ENCODE assay signal across 13 mouse cellular contexts in the genomic region with DNA sequence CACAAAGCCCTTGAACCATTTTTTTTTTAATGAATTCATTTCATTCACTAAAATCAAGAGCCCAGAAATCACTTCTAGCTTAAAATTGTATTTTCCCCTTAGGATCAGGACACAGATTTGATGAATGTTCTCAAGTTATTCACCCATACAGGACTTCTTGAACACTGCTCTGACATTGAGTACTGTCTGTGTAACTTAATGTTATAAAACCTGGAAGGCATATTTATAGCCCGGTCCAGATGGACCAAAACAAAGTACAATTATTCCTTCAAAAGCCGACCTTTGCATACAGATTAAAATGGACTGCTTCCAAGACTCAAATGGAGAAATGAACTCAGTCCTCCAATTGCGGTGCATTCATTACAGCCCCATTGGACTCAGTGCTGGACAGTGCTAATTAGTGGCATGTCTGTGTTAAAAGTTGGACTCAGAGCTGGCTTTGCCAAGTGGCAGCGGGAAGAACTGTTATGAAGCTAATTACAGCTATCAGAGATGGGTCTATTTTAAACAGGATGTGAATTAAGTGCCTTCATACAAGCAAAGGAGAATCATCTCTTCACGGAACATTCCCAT.
DNase-seq lines count a peak whose midpoint lies in the region; ATAC-seq and TF ChIP-seq lines count a peak whose summit lies in the region.
"Had no signal": no experiment of that assay in that cellular context is flagged by ENCODE, and none has a peak within 500 bp of the region (broad histone marks: within the 10 kb centered on the region; RNA-seq: fewer than 3 reads in every experiment).

No protein-coding gene starts in this region.

- H3K4me3 ChIP-seq in kidney, embryonic 15.5 days (replicated peaks), result no peak overlapping the region
- no peak overlapping the region for H3K4me3 ChIP-seq in forebrain, embryonic 13.5 days
- H3K4me3 ChIP-seq in layer of hippocampus, adult 2 months, result no peak overlapping the region
- H3K4me3 ChIP-seq in midbrain, postnatal 0 days (ENCODE audit: low read depth, low read length), result no peak overlapping the region
- H3K4me3 ChIP-seq: erythroblast, embryonic 14.5 days; heart, embryonic 12.5 days; limb, embryonic 15.5 days had no signal

- H3K27me3 ChIP-seq in kidney, embryonic 15.5 days, result no peaks in the 10 kb centered on the region
- no peaks in the 10 kb centered on the region for H3K27me3 ChIP-seq in forebrain, embryonic 13.5 days
- no peaks in the 10 kb centered on the region for H3K27me3 ChIP-seq in midbrain, postnatal 0 days (ENCODE audit: insufficient read depth, low read length)
- H3K27me3 ChIP-seq: heart, embryonic 12.5 days; limb, embryonic 15.5 days had no signal

- ATAC-seq in kidney, embryonic 15.5 days (replicated peaks; ENCODE audit: low FRiP score), result no peak
- ATAC-seq in forebrain, embryonic 13.5 days, result peak; percentile 74
- ATAC-seq in midbrain, postnatal 0 days (ENCODE audit: low FRiP score), result peak; percentile 38; the same call in 1 of the 2 replicates
- ATAC-seq in monocyte, adult 5-6 weeks (replicated peaks; ENCODE audit: insufficient number of reproducible peaks, low FRiP score, low TSS enrichment, poor library complexity, severe bottlenecking), result no peak
- ATAC-seq: intestine, postnatal 0 days had no signal

- no peak overlapping the region for H3K27ac ChIP-seq in kidney, embryonic 15.5 days
- peak overlapping the region; percentile 8 for H3K27ac ChIP-seq in forebrain, embryonic 13.5 days
- peak overlapping the region; percentile 37; the same call in 1 of the 2 replicates for H3K27ac ChIP-seq in layer of hippocampus, adult 2 months
- H3K27ac ChIP-seq in midbrain, postnatal 0 days (ENCODE audit: low read depth, low read length), result no peak overlapping the region
- H3K27ac ChIP-seq: limb, embryonic 15.5 days had no signal

- no peak overlapping the region for H3K4me2 ChIP-seq in kidney, embryonic 15.5 days
- H3K4me2 ChIP-seq in forebrain, embryonic 13.5 days, result no peak overlapping the region
- H3K4me2 ChIP-seq in midbrain, postnatal 0 days (ENCODE audit: low read depth, low read length, poor library complexity, severe bottlenecking), result no peak overlapping the region
- H3K4me2 ChIP-seq: heart, embryonic 12.5 days; limb, embryonic 15.5 days had no signal

- no peaks in the 10 kb centered on the region for H3K9me3 ChIP-seq in kidney, embryonic 15.5 days (replicated peaks)
- no peaks in the 10 kb centered on the region for H3K9me3 ChIP-seq in forebrain, embryonic 13.5 days (replicated peaks)
- H3K9me3 ChIP-seq in midbrain, postnatal 0 days (ENCODE audit: low read length), result no peaks in the 10 kb centered on the region
- H3K9me3 ChIP-seq: heart, embryonic 12.5 days; limb, embryonic 15.5 days had no signal

- H3K36me3 ChIP-seq in kidney, embryonic 15.5 days, result no peaks in the 10 kb centered on the region
- H3K36me3 ChIP-seq in forebrain, embryonic 13.5 days (ENCODE audit: poor library complexity, severe bottlenecking), result no peaks in the 10 kb centered on the region
- H3K36me3 ChIP-seq in midbrain, postnatal 0 days (ENCODE audit: insufficient read depth, low read length), result no peaks in the 10 kb centered on the region
- H3K36me3 ChIP-seq: heart, embryonic 12.5 days; limb, embryonic 15.5 days had no signal

- intact Hi-C loops in heart, postnatal 10 days (cut with DNase I), result no loop called here

- H3K9ac ChIP-seq in kidney, embryonic 15.5 days, result no peak overlapping the region
- no peak overlapping the region for H3K9ac ChIP-seq in forebrain, embryonic 13.5 days
- H3K9ac ChIP-seq in midbrain, postnatal 0 days (replicated peaks; ENCODE audit: low read length, poor library complexity, severe bottlenecking), result no peak overlapping the region
- H3K9ac ChIP-seq: heart, embryonic 12.5 days; limb, embryonic 15.5 days had no signal

- peak; percentile 13 to 14 for DNase-seq in kidney, adult 8-10 months
- peak in 1 of 2 experiments; percentile 47 for DNase-seq in layer of hippocampus, adult 2 months (ENCODE audit: low spot score in 2 of 2)
- peak; percentile 70 for DNase-seq in midbrain, postnatal 0 days (ENCODE audit: low spot score)
- DNase-seq in heart, postnatal 10 days, result no peak
- no peak for DNase-seq in embryo, embryonic 11 days
- DNase-seq: cerebellum, adult 11-12 months had no signal

- H3K4me1 ChIP-seq in kidney, embryonic 15.5 days, result no peaks in the 10 kb centered on the region
- H3K4me1 ChIP-seq in forebrain, embryonic 13.5 days, result peaks cover 23% of the 10 kb centered on the region
- H3K4me1 ChIP-seq in midbrain, postnatal 0 days (ENCODE audit: insufficient read depth, low read length), result no peaks in the 10 kb centered on the region
- H3K4me1 ChIP-seq: limb, embryonic 15.5 days had no signal

- WGBS in kidney, embryonic 15.5 days, result 80% methylated on average over 5 of the region's 5 CpGs
- 23% methylated on average over 5 of the region's 5 CpGs for WGBS in forebrain, embryonic 13.5 days
- 68% methylated on average over 5 of the region's 5 CpGs for WGBS in midbrain, postnatal 0 days

- TF ChIP-seq CTCF in layer of hippocampus, adult 2 months (conservative IDR thresholded peaks at IDR 0.05), result peak; percentile 57
- TF ChIP-seq CTCF in midbrain, postnatal 0 days (IDR thresholded peaks at IDR 0.05), result 0 out of 2 replicates have a peak, but pooled peaks have one; percentile 2

Comparison
In these comparisons a context has a peak if more than half of its experiments do, and no peak if none do; other contexts are left out.
1. DNase-seq: peak in kidney, adult 8-10 months (2 of 2) and midbrain, postnatal 0 days (single experiment); none in heart, postnatal 10 days (0 of 2) and embryo, embryonic 11 days (single experiment).
2. ATAC-seq: peak in forebrain, embryonic 13.5 days (single experiment) and midbrain, postnatal 0 days (single experiment); none in kidney, embryonic 15.5 days (single experiment) and monocyte, adult 5-6 weeks (single experiment).
3. H3K27ac ChIP-seq: peak in forebrain, embryonic 13.5 days (single experiment) and layer of hippocampus, adult 2 months (single experiment); none in kidney, embryonic 15.5 days (single experiment) and midbrain, postnatal 0 days (single experiment).